Mouse (Mus musculus): ENCODE results near the gene Dact2.

Dact2 gene

GRCm38 (mm10) chr17:14174401-14174800 is 29.7 kb downstream of the Dact2 start:
- no peak for DNase-seq (ENCODE audit: low read depth, low spot score)

GRCm38 (mm10) chr17:14173459-14173858 is 30.6 kb downstream of the Dact2 start:
- DNase-seq (ENCODE audit: low read depth, low spot score), result no peak

- no peak for DNase-seq (ENCODE audit: low read depth, low spot score)
These were observed 31.4 kb downstream of the Dact2 start for GRCm38 (mm10) chr17:14172731-14173130.

GRCm38 (mm10) chr17:14172184-14172583 is 31.9 kb downstream of the Dact2 start:
- DNase-seq (ENCODE audit: low read depth, low spot score), result no peak

- DNase-seq (ENCODE audit: low read depth, low spot score), result no peak
These were observed 33.1 kb downstream of the Dact2 start for GRCm38 (mm10) chr17:14170961-14171479.

GRCm38 (mm10) chr17:14169431-14169830 is 34.7 kb downstream of the Dact2 start:
- DNase-seq (ENCODE audit: low read depth, low spot score), result no peak

GRCm38 (mm10) chr17:14167594-14167993 is 36.5 kb downstream of the Dact2 start:
- no peak for DNase-seq (ENCODE audit: low read depth, low spot score)

- DNase-seq (ENCODE audit: low read depth, low spot score), result no peak
These were observed 37.2 kb downstream of the Dact2 start for GRCm38 (mm10) chr17:14166746-14167432.

- DNase-seq (ENCODE audit: low read depth, low spot score), result no peak
These were observed 38.0 kb downstream of the Dact2 start for GRCm38 (mm10) chr17:14165934-14166610.

GRCm38 (mm10) chr17:14165332-14165876 is 38.7 kb downstream of the Dact2 start:
- DNase-seq (ENCODE audit: low read depth, low spot score), result no peak

GRCm38 (mm10) chr17:14160846-14161245 is 43.3 kb downstream of the Dact2 start:
- DNase-seq (ENCODE audit: low read depth, low spot score), result no peak

- no peak for DNase-seq (ENCODE audit: low read depth, low spot score)
These were observed 46.3 kb downstream of the Dact2 start for GRCm38 (mm10) chr17:14157779-14158195.
